Mouse (Mus musculus) liver, embryonic 16.5 days (tissue): ENCODE data around the gene Pkd1l1. TPM values are rescaled to one million over a fixed set of nuclear protein-coding genes. Genes with fewer than 3 reads are reported as not detected.

Experiments used
- polyA plus RNA-seq: library from polyadenylated mRNA; unstranded; fragments of >200 nt; fragmentation: Nextera tagmentation; extraction: Ambion mirVana; gene quantifications from 2 replicates; pipeline ENCODE4 v1.2.1, GENCODE M21; 2015

Gene Pkd1l1
- polyA plus RNA-seq, 1 experiment from 2014 or later: 0.09 TPM

Other genes starting within 250 kb of the Pkd1l1 start
- 6.2 and 6.6 TPM in 2 replicates for gene Hus1, start 37.9 kb upstream of the Pkd1l1 start, polyA plus RNA-seq
- gene Gm11992, start 75.3 kb upstream of the Pkd1l1 start, polyA plus RNA-seq: 0.06 TPM in 1 of 2 replicates, not detected in the other
- gene Sun3, start 75.7 kb upstream of the Pkd1l1 start, polyA plus RNA-seq: not detected in 2 replicates
- 1.3 TPM in 2 replicates for gene Upp1, start 144.8 kb upstream of the Pkd1l1 start, polyA plus RNA-seq
- 0.28 and 0.30 TPM in 2 replicates for gene Abca13, start 218.7 kb upstream of the Pkd1l1 start, polyA plus RNA-seq